Comparison of ENCODE assay signal across 8 mouse cellular contexts in genomic region chr12:112660576-112661326, GRCm38 (mm10). TPM values are rescaled to one million over a fixed set of nuclear protein-coding genes. Genes with fewer than 3 reads are reported as not detected.
A peak's percentile ranks its signal among the peaks of the same experiment; 100 is the strongest.
DNase-seq lines count a peak whose midpoint lies in the region; ATAC-seq lines count a peak whose summit lies in the region.

No protein-coding gene starts in this region.

- ATAC-seq in kidney, embryonic 16.5 days (ENCODE audit: low FRiP score, low TSS enrichment) = peak; percentile 80
- ATAC-seq in hindbrain, embryonic 11.5 days (ENCODE audit: low FRiP score) = peak; percentile 51
- ATAC-seq in erythroblast, adult 5-6 weeks (replicated peaks; ENCODE audit: low FRiP score, poor library complexity, severe bottlenecking) = no peak

- peak overlapping the region; percentile 83 for H3K27ac ChIP-seq in kidney, embryonic 16.5 days (ENCODE audit: low read length)
- H3K27ac ChIP-seq in hindbrain, embryonic 11.5 days (ENCODE audit: low read depth, low read length) = peak overlapping the region; percentile 87
- peak overlapping the region; percentile 91 for H3K27ac ChIP-seq in midbrain, embryonic 10.5 days (replicated peaks)

- H3K9me3 ChIP-seq in kidney, embryonic 16.5 days (ENCODE audit: low read length) = no peaks in the 10 kb centered on the region
- H3K9me3 ChIP-seq in hindbrain, embryonic 11.5 days (ENCODE audit: control insufficient read depth, low read length) = no peaks in the 10 kb centered on the region
- H3K9me3 ChIP-seq in midbrain, embryonic 10.5 days (replicated peaks) = no peaks in the 10 kb centered on the region

- H3K4me2 ChIP-seq in kidney, embryonic 16.5 days (replicated peaks; ENCODE audit: low read depth, low read length) = peak overlapping the region; percentile 10
- no peak overlapping the region for H3K4me2 ChIP-seq in hindbrain, embryonic 11.5 days (replicated peaks; ENCODE audit: low read depth, low read length)

- H3K9ac ChIP-seq in kidney, embryonic 16.5 days (replicated peaks; ENCODE audit: low read length) = peak overlapping the region; percentile 42
- H3K9ac ChIP-seq in hindbrain, embryonic 11.5 days (ENCODE audit: low read depth, low read length) = peak overlapping the region; percentile 40; the same call in 1 of the 2 replicates

- WGBS in kidney, embryonic 16.5 days = 24% methylated on average over 5 of the region's 5 CpGs
- 34% methylated on average over 5 of the region's 5 CpGs for WGBS in hindbrain, embryonic 11.5 days
- 52% methylated on average over 5 of the region's 5 CpGs for WGBS in midbrain, embryonic 10.5 days

- no peaks in the 10 kb centered on the region for H3K27me3 ChIP-seq in kidney, embryonic 16.5 days (ENCODE audit: insufficient read depth, low read length)
- H3K27me3 ChIP-seq in hindbrain, embryonic 11.5 days (ENCODE audit: control insufficient read depth, insufficient read depth, low read length) = no peaks in the 10 kb centered on the region
- H3K27me3 ChIP-seq in midbrain, embryonic 10.5 days (ENCODE audit: low read depth, poor library complexity, severe bottlenecking) = no peaks in the 10 kb centered on the region

- DNase-seq in kidney, adult 18-20 months = no peak
- DNase-seq in embryo, embryonic 9.5 days (ENCODE audit: extremely low spot score) = peak; percentile 60
- DNase-seq in hindbrain, embryonic 11.5 days (ENCODE audit: low spot score) = peak; percentile 79
- DNase-seq in midbrain, embryonic 10.5 days (ENCODE audit: low spot score) = peak; percentile 77
- no peak for DNase-seq in thymus, adult 18-20 months
- DNase-seq in left cerebral cortex, adult 8-10 months (ENCODE audit: low spot score in 2 of 2) = no peak

- H3K36me3 ChIP-seq in kidney, embryonic 16.5 days (ENCODE audit: insufficient read depth, low read length) = peaks cover 61% of the 10 kb centered on the region
- H3K36me3 ChIP-seq in hindbrain, embryonic 11.5 days (ENCODE audit: control insufficient read depth, insufficient read depth, low read length) = peaks cover 24% of the 10 kb centered on the region
- peaks cover 99% of the 10 kb centered on the region for H3K36me3 ChIP-seq in midbrain, embryonic 10.5 days

- H3K4me1 ChIP-seq in kidney, embryonic 16.5 days (ENCODE audit: insufficient read depth, low read length) = peaks cover 50% of the 10 kb centered on the region
- H3K4me1 ChIP-seq in hindbrain, embryonic 11.5 days (replicated peaks; ENCODE audit: control insufficient read depth, insufficient read depth, low read length) = peaks cover 42% of the 10 kb centered on the region
- H3K4me1 ChIP-seq in midbrain, embryonic 10.5 days = peaks cover 67% of the 10 kb centered on the region

- H3K4me3 ChIP-seq in kidney, embryonic 16.5 days (ENCODE audit: low read length) = no peak overlapping the region
- H3K4me3 ChIP-seq in hindbrain, embryonic 11.5 days (ENCODE audit: low read depth, low read length) = no peak overlapping the region
- H3K4me3 ChIP-seq in midbrain, embryonic 10.5 days = peak overlapping the region; percentile 38

RNA-seq across cellular contexts. Expression of gene Akt1, which starts 13.9 kb away (rescaled TPM):
- 49.5 TPM in 2 replicates for polyA plus RNA-seq in kidney, embryonic 16.5 days (2015; fragmentation: Nextera tagmentation; extraction: Ambion mirVana)
- polyA plus RNA-seq in hindbrain, embryonic 11.5 days (2014; fragmentation: Nextera tagmentation; extraction: Ambion mirVana) = 50.8 and 76.5 TPM in 2 replicates
- 44.5 and 46.2 TPM in 2 replicates for polyA plus RNA-seq in midbrain, embryonic 10.5 days (2016; fragmentation: Nextera tagmentation; extraction: Ambion mirVana)
- total RNA-seq in erythroblast, adult 5-6 weeks (2015; ENCODE audit: low replicate concordance) = 20.9 and 30.7 TPM in 2 replicates
- total RNA-seq in erythroblast, adult 5-6 weeks (2017; ENCODE audit: low replicate concordance) = 25.1 and 26.3 TPM in 2 replicates
- 100 to 1,000 TPM; 158 to 174 (median 171) TPM for total RNA-seq in left cerebral cortex, adult 8-10 months (2022)

RNA-seq across cellular contexts. Expression of gene Siva1, which starts 16.3 kb away (rescaled TPM):
- 273 and 296 TPM in 2 replicates for polyA plus RNA-seq in kidney, embryonic 16.5 days (2015; fragmentation: Nextera tagmentation; extraction: Ambion mirVana)
- polyA plus RNA-seq in hindbrain, embryonic 11.5 days (2014; fragmentation: Nextera tagmentation; extraction: Ambion mirVana) = 178 and 182 TPM in 2 replicates
- 306 and 361 TPM in 2 replicates for polyA plus RNA-seq in midbrain, embryonic 10.5 days (2016; fragmentation: Nextera tagmentation; extraction: Ambion mirVana)
- 45.0 and 45.4 TPM in 2 replicates for total RNA-seq in erythroblast, adult 5-6 weeks (2015; ENCODE audit: low replicate concordance)
- 65.9 and 114 TPM in 2 replicates for total RNA-seq in erythroblast, adult 5-6 weeks (2017; ENCODE audit: low replicate concordance)
- 10 to 100 TPM; 16.8 to 26.8 (median 23.8) TPM for total RNA-seq in left cerebral cortex, adult 8-10 months (2022)

RNA-seq across cellular contexts. Expression of gene Zbtb42, which starts 17.9 kb away (rescaled TPM):
- 6.4 and 7.0 TPM in 2 replicates for polyA plus RNA-seq in kidney, embryonic 16.5 days (2015; fragmentation: Nextera tagmentation; extraction: Ambion mirVana)
- polyA plus RNA-seq in hindbrain, embryonic 11.5 days (2014; fragmentation: Nextera tagmentation; extraction: Ambion mirVana) = 4.3 and 7.0 TPM in 2 replicates
- polyA plus RNA-seq in midbrain, embryonic 10.5 days (2016; fragmentation: Nextera tagmentation; extraction: Ambion mirVana) = 8.2 and 9.2 TPM in 2 replicates
- 2.3 TPM in 1 of 2 replicates, not detected in the other for total RNA-seq in erythroblast, adult 5-6 weeks (2015; ENCODE audit: low replicate concordance)
- total RNA-seq in erythroblast, adult 5-6 weeks (2017; ENCODE audit: low replicate concordance) = 0.42 and 1.2 TPM in 2 replicates
- total RNA-seq in left cerebral cortex, adult 8-10 months (2022) = 1 to 10 TPM in 2 of 4 experiments, under 1 TPM in 2; 0.81 to 1.7 (median 1.1) TPM

RNA-seq across cellular contexts. Expression of gene Adssl1, which starts 40.9 kb away (rescaled TPM):
- 10.7 and 12.7 TPM in 2 replicates for polyA plus RNA-seq in kidney, embryonic 16.5 days (2015; fragmentation: Nextera tagmentation; extraction: Ambion mirVana)
- polyA plus RNA-seq in hindbrain, embryonic 11.5 days (2014; fragmentation: Nextera tagmentation; extraction: Ambion mirVana) = 2.1 and 2.6 TPM in 2 replicates
- 2.9 and 3.4 TPM in 2 replicates for polyA plus RNA-seq in midbrain, embryonic 10.5 days (2016; fragmentation: Nextera tagmentation; extraction: Ambion mirVana)
- total RNA-seq in erythroblast, adult 5-6 weeks (2015; ENCODE audit: low replicate concordance) = 20.5 and 32.3 TPM in 2 replicates
- 23.8 and 24.4 TPM in 2 replicates for total RNA-seq in erythroblast, adult 5-6 weeks (2017; ENCODE audit: low replicate concordance)
- 10 to 100 TPM; 21.8 to 41.0 (median 28.6) TPM for total RNA-seq in left cerebral cortex, adult 8-10 months (2022)

RNA-seq across cellular contexts. Expression of gene Cep170b, which starts 59.5 kb away (rescaled TPM):
- 15.7 and 17.5 TPM in 2 replicates for polyA plus RNA-seq in kidney, embryonic 16.5 days (2015; fragmentation: Nextera tagmentation; extraction: Ambion mirVana)
- 8.5 and 8.7 TPM in 2 replicates for polyA plus RNA-seq in hindbrain, embryonic 11.5 days (2014; fragmentation: Nextera tagmentation; extraction: Ambion mirVana)
- polyA plus RNA-seq in midbrain, embryonic 10.5 days (2016; fragmentation: Nextera tagmentation; extraction: Ambion mirVana) = 3.3 and 4.3 TPM in 2 replicates
- not detected in 2 replicates for total RNA-seq in erythroblast, adult 5-6 weeks (2015; ENCODE audit: low replicate concordance)
- 0.51 TPM in 1 of 2 replicates, not detected in the other for total RNA-seq in erythroblast, adult 5-6 weeks (2017; ENCODE audit: low replicate concordance)
- total RNA-seq in left cerebral cortex, adult 8-10 months (2022) = 100 to 1,000 TPM; 252 to 327 (median 295) TPM

Comparison
In these comparisons a context has a peak if more than half of its experiments do, and no peak if none do; other contexts are left out.
1. DNase-seq: peak in embryo, embryonic 9.5 days (single experiment), hindbrain, embryonic 11.5 days (single experiment) and midbrain, embryonic 10.5 days (single experiment); none in kidney, adult 18-20 months (single experiment), thymus, adult 18-20 months (0 of 2) and left cerebral cortex, adult 8-10 months (0 of 2).
2. Peak in every context shown above with its lines, with median percentiles within 50 percentile points of each other: H3K27ac ChIP-seq.